Mouse (Mus musculus): Measurements from ENCODE around the gene Chp2. TPM values are rescaled to one million over a fixed set of nuclear protein-coding genes. Genes with fewer than 3 reads are reported as not detected.
A peak's percentile ranks its signal among the peaks of the same experiment; 100 is the strongest.
"Not testable (repeated sequence)": the region's sequence is repeated elsewhere in the genome, so short reads cannot be mapped to it uniquely, and the experiment has no call there.

The Chp2 gene
- polyA plus RNA-seq, 1 experiment from 2014 or later: 0.38 TPM

GRCm38 (mm10) chr7:122229916-122230315 is 10.6 kb downstream of the Chp2 start:
- Histone ChIP-seq H3K9ac (ENCODE audit: low read depth, low read length) (no peak overlapping the region), H3K4me3 (ENCODE audit: low read length) (no peak overlapping the region), H3K27me3 (ENCODE audit: control insufficient read depth, insufficient read depth, low read length) (no peaks in the 10 kb centered on the region), H3K4me2 (replicated peaks; ENCODE audit: low read depth, low read length) (no peak overlapping the region), H3K36me3 (ENCODE audit: control insufficient read depth, insufficient read depth, low read length) (no peaks in the 10 kb centered on the region), H3K4me1 (ENCODE audit: control insufficient read depth, insufficient read depth, low read length) (no peaks in the 10 kb centered on the region), H3K9me3 (ENCODE audit: control insufficient read depth, low read length) (no peaks in the 10 kb centered on the region), H3K27ac (ENCODE audit: low read depth, low read length) (no peak overlapping the region)
- 64% methylated on average over 4 of the region's 4 CpGs for WGBS
- ATAC-seq (ENCODE audit: low FRiP score, low TSS enrichment): no peak

- H3K9ac ChIP-seq (ENCODE audit: low read depth, low read length): no peak overlapping the region
- 33% methylated on average over 4 of the region's 4 CpGs for WGBS
- no peak overlapping the region for H3K4me3 ChIP-seq (ENCODE audit: low read length)
- no peaks in the 10 kb centered on the region for H3K4me1 ChIP-seq (ENCODE audit: control insufficient read depth, insufficient read depth, low read length)
- no peaks in the 10 kb centered on the region for H3K36me3 ChIP-seq (ENCODE audit: control insufficient read depth, insufficient read depth, low read length)
- no peaks in the 10 kb centered on the region for H3K27me3 ChIP-seq (ENCODE audit: control insufficient read depth, insufficient read depth, low read length)
- ATAC-seq (ENCODE audit: low FRiP score, low TSS enrichment): peak; percentile 82
- H3K9me3 ChIP-seq (ENCODE audit: control insufficient read depth, low read length): no peaks in the 10 kb centered on the region
- H3K27ac ChIP-seq (ENCODE audit: low read depth, low read length): no peak overlapping the region
- no peak overlapping the region for H3K4me2 ChIP-seq (replicated peaks; ENCODE audit: low read depth, low read length)
Observed at GRCm38 (mm10) chr7:122230866-122231265, 11.6 kb downstream of the Chp2 start.

GRCm38 (mm10) chr7:122238939-122239338 is 19.6 kb downstream of the Chp2 start:
- WGBS: 89% methylated on average over 2 of the region's 2 CpGs
- no peak for ATAC-seq (ENCODE audit: low FRiP score, low TSS enrichment)
- Histone ChIP-seq H3K4me3 (ENCODE audit: low read length) (no peak overlapping the region), H3K27ac (ENCODE audit: low read depth, low read length) (no peak overlapping the region), H3K27me3 (ENCODE audit: control insufficient read depth, insufficient read depth, low read length) (no peaks in the 10 kb centered on the region), H3K36me3 (ENCODE audit: control insufficient read depth, insufficient read depth, low read length) (no peaks in the 10 kb centered on the region), H3K4me1 (ENCODE audit: control insufficient read depth, insufficient read depth, low read length) (no peaks in the 10 kb centered on the region), H3K9ac (ENCODE audit: low read depth, low read length) (no peak overlapping the region), H3K9me3 (ENCODE audit: control insufficient read depth, low read length) (no peaks in the 10 kb centered on the region), H3K4me2 (replicated peaks; ENCODE audit: low read depth, low read length) (no peak overlapping the region)

GRCm38 (mm10) chr7:122240413-122241119 is 21.3 kb downstream of the Chp2 start:
- no peak for ATAC-seq (ENCODE audit: low FRiP score, low TSS enrichment)
- WGBS: 80% methylated on average over 6 of the region's 6 CpGs
- no peak overlapping the region for H3K4me2 ChIP-seq (replicated peaks; ENCODE audit: low read depth, low read length)

GRCm38 (mm10) chr7:122242260-122242659 is 23.0 kb downstream of the Chp2 start:
- Histone ChIP-seq H3K4me2 (replicated peaks; ENCODE audit: low read depth, low read length) (no peak overlapping the region), H3K9ac (ENCODE audit: low read depth, low read length) (no peak overlapping the region), H3K27ac (ENCODE audit: low read depth, low read length) (no peak overlapping the region), H3K27me3 (ENCODE audit: control insufficient read depth, insufficient read depth, low read length) (no peaks in the 10 kb centered on the region), H3K9me3 (ENCODE audit: control insufficient read depth, low read length) (no peaks in the 10 kb centered on the region), H3K4me1 (ENCODE audit: control insufficient read depth, insufficient read depth, low read length) (no peaks in the 10 kb centered on the region), H3K36me3 (ENCODE audit: control insufficient read depth, insufficient read depth, low read length) (no peaks in the 10 kb centered on the region), H3K4me3 (ENCODE audit: low read length) (no peak overlapping the region)
- ATAC-seq (ENCODE audit: low FRiP score, low TSS enrichment): peak; percentile 69; the same call in 1 of the 2 replicates
- WGBS: 50% methylated on average over 1 of the region's 1 CpGs

More at GRCm38 (mm10) chr7:122240413-122241119, 21.3 kb downstream of the Chp2 start:
- Histone ChIP-seq H3K27ac (ENCODE audit: low read depth, low read length) (no peak overlapping the region), H3K36me3 (ENCODE audit: control insufficient read depth, insufficient read depth, low read length) (no peaks in the 10 kb centered on the region), H3K27me3 (ENCODE audit: control insufficient read depth, insufficient read depth, low read length) (no peaks in the 10 kb centered on the region), H3K9me3 (ENCODE audit: control insufficient read depth, low read length) (no peaks in the 10 kb centered on the region), H3K9ac (ENCODE audit: low read depth, low read length) (no peak overlapping the region), H3K4me3 (ENCODE audit: low read length) (no peak overlapping the region), H3K4me1 (ENCODE audit: control insufficient read depth, insufficient read depth, low read length) (no peaks in the 10 kb centered on the region)

- not testable (repeated sequence) for H3K27ac ChIP-seq (ENCODE audit: low read depth, low read length); H3K9me3 ChIP-seq (ENCODE audit: control insufficient read depth, low read length); H3K9ac ChIP-seq (ENCODE audit: low read depth, low read length); H3K4me2 ChIP-seq (replicated peaks; ENCODE audit: low read depth, low read length); H3K4me3 ChIP-seq (ENCODE audit: low read length); ATAC-seq (ENCODE audit: low FRiP score, low TSS enrichment); H3K27me3 ChIP-seq (ENCODE audit: control insufficient read depth, insufficient read depth, low read length); H3K36me3 ChIP-seq (ENCODE audit: control insufficient read depth, insufficient read depth, low read length); H3K4me1 ChIP-seq (ENCODE audit: control insufficient read depth, insufficient read depth, low read length)
Observed at GRCm38 (mm10) chr7:122242744-122243143, 23.4 kb downstream of the Chp2 start.

- no peak overlapping the region for H3K4me3 ChIP-seq (ENCODE audit: low read length)
- H3K27me3 ChIP-seq (ENCODE audit: control insufficient read depth, insufficient read depth, low read length): no peaks in the 10 kb centered on the region
- no peak for ATAC-seq (ENCODE audit: low FRiP score, low TSS enrichment)
- 60% methylated on average over 7 of the region's 7 CpGs for WGBS
- H3K4me1 ChIP-seq (ENCODE audit: control insufficient read depth, insufficient read depth, low read length): no peaks in the 10 kb centered on the region
- no peak overlapping the region for H3K27ac ChIP-seq (ENCODE audit: low read depth, low read length)
- no peaks in the 10 kb centered on the region for H3K36me3 ChIP-seq (ENCODE audit: control insufficient read depth, insufficient read depth, low read length)
- no peaks in the 10 kb centered on the region for H3K9me3 ChIP-seq (ENCODE audit: control insufficient read depth, low read length)
- H3K9ac ChIP-seq (ENCODE audit: low read depth, low read length): no peak overlapping the region
- no peak overlapping the region for H3K4me2 ChIP-seq (replicated peaks; ENCODE audit: low read depth, low read length)
Observed at GRCm38 (mm10) chr7:122244166-122244565, 24.9 kb downstream of the Chp2 start.

GRCm38 (mm10) chr7:122244584-122244983 is 25.3 kb downstream of the Chp2 start:
- ATAC-seq (ENCODE audit: low FRiP score, low TSS enrichment): no peak
- Histone ChIP-seq H3K27ac (ENCODE audit: low read depth, low read length) (no peak overlapping the region), H3K9me3 (ENCODE audit: control insufficient read depth, low read length) (no peaks in the 10 kb centered on the region), H3K4me3 (ENCODE audit: low read length) (no peak overlapping the region), H3K4me1 (ENCODE audit: control insufficient read depth, insufficient read depth, low read length) (no peaks in the 10 kb centered on the region), H3K27me3 (ENCODE audit: control insufficient read depth, insufficient read depth, low read length) (no peaks in the 10 kb centered on the region), H3K36me3 (ENCODE audit: control insufficient read depth, insufficient read depth, low read length) (no peaks in the 10 kb centered on the region), H3K4me2 (replicated peaks; ENCODE audit: low read depth, low read length) (no peak overlapping the region), H3K9ac (ENCODE audit: low read depth, low read length) (no peak overlapping the region)
- 76% methylated on average over 8 of the region's 8 CpGs for WGBS

GRCm38 (mm10) chr7:122245976-122246375 is 26.7 kb downstream of the Chp2 start:
- Histone ChIP-seq H3K36me3 (ENCODE audit: control insufficient read depth, insufficient read depth, low read length) (no peaks in the 10 kb centered on the region), H3K4me1 (ENCODE audit: control insufficient read depth, insufficient read depth, low read length) (no peaks in the 10 kb centered on the region), H3K9me3 (ENCODE audit: control insufficient read depth, low read length) (no peaks in the 10 kb centered on the region), H3K27me3 (ENCODE audit: control insufficient read depth, insufficient read depth, low read length) (no peaks in the 10 kb centered on the region), H3K9ac (ENCODE audit: low read depth, low read length) (no peak overlapping the region), H3K4me2 (replicated peaks; ENCODE audit: low read depth, low read length) (no peak overlapping the region), H3K27ac (ENCODE audit: low read depth, low read length) (no peak overlapping the region), H3K4me3 (ENCODE audit: low read length) (no peak overlapping the region)
- no peak for ATAC-seq (ENCODE audit: low FRiP score, low TSS enrichment)
- WGBS: 52% methylated on average over 5 of the region's 5 CpGs

All from kidney, embryonic 14.5 days (tissue).